ENCODE assay signal across 8 mouse cellular contexts in the genomic region with DNA sequence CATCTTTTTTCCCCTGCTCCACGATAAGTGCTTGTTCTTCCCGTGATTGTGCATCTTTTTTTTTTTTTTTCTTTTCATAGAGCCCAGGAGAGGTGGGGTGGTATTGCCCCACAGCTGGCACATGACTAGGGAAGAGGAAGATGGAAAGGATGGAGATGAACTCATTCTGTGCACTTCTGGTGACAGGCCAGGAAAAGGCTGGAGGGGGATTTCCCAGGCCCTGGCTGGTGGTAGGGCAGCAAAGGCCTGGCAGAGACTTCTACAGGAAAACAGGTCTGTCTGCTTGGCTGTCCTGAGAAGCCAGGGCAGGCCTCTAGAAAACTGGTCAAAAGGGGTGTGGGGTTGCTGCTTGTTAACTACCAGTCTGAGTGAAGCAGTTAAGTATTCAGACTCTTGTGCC. TPM values are rescaled to one million over a fixed set of nuclear protein-coding genes. Genes with fewer than 3 reads are reported as not detected.
DNase-seq lines count a peak whose midpoint lies in the region; ATAC-seq lines count a peak whose summit lies in the region.

No protein-coding gene starts in this region.

- peaks cover 24% of the 10 kb centered on the region for H3K27me3 ChIP-seq in megakaryocyte, embryonic 14.5 days (replicated peaks)
- no peaks in the 10 kb centered on the region for H3K27me3 ChIP-seq in heart, embryonic 14.5 days (ENCODE audit: control insufficient read depth, insufficient read depth, low read length)
- no peaks in the 10 kb centered on the region for H3K27me3 ChIP-seq in midbrain, embryonic 11.5 days (ENCODE audit: control insufficient read depth, insufficient read depth, low read length)

- peak overlapping the region; percentile 88 for H3K4me2 ChIP-seq in heart, embryonic 14.5 days (ENCODE audit: low read length)
- H3K4me2 ChIP-seq in midbrain, embryonic 11.5 days: peak overlapping the region; percentile 72

- no peak for ATAC-seq in megakaryocyte, adult 5-6 weeks (ENCODE audit: poor library complexity, severe bottlenecking)
- no peak for ATAC-seq in heart, embryonic 14.5 days (ENCODE audit: insufficient number of reproducible peaks, insufficient read depth, low FRiP score, low read depth)
- no peak for ATAC-seq in midbrain, embryonic 11.5 days (ENCODE audit: low FRiP score)
- ATAC-seq in erythroid progenitor cell, adult 5-6 weeks (replicated peaks; ENCODE audit: low FRiP score, poor library complexity, severe bottlenecking): no peak

- peak overlapping the region; percentile 82 for H3K9ac ChIP-seq in heart, embryonic 14.5 days (ENCODE audit: low read length)
- peak overlapping the region; percentile 96 for H3K9ac ChIP-seq in midbrain, embryonic 11.5 days (ENCODE audit: low read length)

- no peaks in the 10 kb centered on the region for H3K9me3 ChIP-seq in megakaryocyte, embryonic 14.5 days
- no peaks in the 10 kb centered on the region for H3K9me3 ChIP-seq in heart, embryonic 14.5 days (ENCODE audit: control insufficient read depth, low read length)
- no peaks in the 10 kb centered on the region for H3K9me3 ChIP-seq in midbrain, embryonic 11.5 days (ENCODE audit: control insufficient read depth, low read length)

- H3K4me1 ChIP-seq in megakaryocyte, embryonic 14.5 days: peaks cover 42% of the 10 kb centered on the region
- peaks cover 12 to 39% of the 10 kb centered on the region in 2 experiments for H3K4me1 ChIP-seq in heart, embryonic 14.5 days (ENCODE audit: control insufficient read depth in 2 of 2, insufficient read depth in 2 of 2, low read length in 2 of 2)
- peaks cover 33% of the 10 kb centered on the region for H3K4me1 ChIP-seq in midbrain, embryonic 11.5 days (ENCODE audit: control insufficient read depth, insufficient read depth, low read length)

- WGBS in heart, embryonic 14.5 days: 38% methylated on average over 2 of the region's 2 CpGs
- 14% methylated on average over 2 of the region's 2 CpGs for WGBS in midbrain, embryonic 11.5 days

- H3K27ac ChIP-seq in heart, embryonic 14.5 days (replicated peaks in 1 of 2; ENCODE audit: control insufficient read depth in 1 of 2, insufficient read depth in 1 of 2, low read depth in 2 of 2, low read length in 2 of 2): peak overlapping the region in 1 of 2 experiments; percentile 17; a peak in 2 of 4 replicates
- H3K27ac ChIP-seq in midbrain, embryonic 11.5 days (ENCODE audit: low read depth, low read length): no peak overlapping the region

- DNase-seq in cerebellum, adult 9-11 months: peak; percentile 61
- peak; percentile 39 to 66 for DNase-seq in kidney, postnatal 25 days
- DNase-seq in midbrain, embryonic 11.5 days (ENCODE audit: low spot score, missing footprints): peak; percentile 77
- no peak for DNase-seq in B cell, adult 2 months

- H3K4me3 ChIP-seq in megakaryocyte, embryonic 14.5 days (replicated peaks): peak overlapping the region; percentile 90
- peak overlapping the region; percentile 84 to 95 for H3K4me3 ChIP-seq in heart, embryonic 14.5 days (ENCODE audit: control insufficient read depth in 1 of 2, insufficient read depth in 1 of 2, low read depth in 1 of 2, low read length in 2 of 2)
- H3K4me3 ChIP-seq in midbrain, embryonic 11.5 days (ENCODE audit: low read depth, low read length): peak overlapping the region; percentile 96

- no peaks in the 10 kb centered on the region for H3K36me3 ChIP-seq in megakaryocyte, embryonic 14.5 days (replicated peaks; ENCODE audit: low read length)
- no peaks in the 10 kb centered on the region for H3K36me3 ChIP-seq in heart, embryonic 14.5 days (ENCODE audit: control insufficient read depth, insufficient read depth, low read length)
- no peaks in the 10 kb centered on the region for H3K36me3 ChIP-seq in midbrain, embryonic 11.5 days (ENCODE audit: control insufficient read depth, insufficient read depth, low read length)

RNA-seq across cellular contexts. Expression of gene Znrf1, which starts 2.3 kb away (rescaled TPM):
- polyA plus RNA-seq in megakaryocyte, embryonic 14.5 days (2012; ENCODE audit: insufficient read depth, low replicate concordance): 22.3 and 36.6 TPM in 2 replicates
- total RNA-seq in megakaryocyte, adult 5-6 weeks (2015): 67.1 and 73.4 TPM in 2 replicates
- total RNA-seq in megakaryocyte, adult 5-6 weeks (2017): 39.3 and 50.3 TPM in 2 replicates
- polyA plus RNA-seq in heart, embryonic 14.5 days (2014; fragmentation: Nextera tagmentation; extraction: Ambion mirVana): 29.7 and 33.8 TPM in 2 replicates
- 38.6 and 45.6 TPM in 2 replicates for polyA plus RNA-seq in midbrain, embryonic 11.5 days (2014; fragmentation: Nextera tagmentation; extraction: Ambion mirVana)
- 7.9 and 19.7 TPM in 2 replicates for total RNA-seq in erythroid progenitor cell, adult 5-6 weeks (2015; ENCODE audit: low replicate concordance)
- total RNA-seq in erythroid progenitor cell, adult 5-6 weeks (2017; ENCODE audit: low replicate concordance): 4.8 and 13.7 TPM in 2 replicates

RNA-seq across cellular contexts. Expression of gene Wdr59, which starts 16.3 kb away (rescaled TPM):
- 0.96 TPM in 1 of 2 replicates, not detected in the other for polyA plus RNA-seq in megakaryocyte, embryonic 14.5 days (2012; ENCODE audit: insufficient read depth, low replicate concordance)
- total RNA-seq in megakaryocyte, adult 5-6 weeks (2015): 3.1 and 3.3 TPM in 2 replicates
- 1.5 and 2.1 TPM in 2 replicates for total RNA-seq in megakaryocyte, adult 5-6 weeks (2017)
- 3.0 and 3.4 TPM in 2 replicates for polyA plus RNA-seq in heart, embryonic 14.5 days (2014; fragmentation: Nextera tagmentation; extraction: Ambion mirVana)
- 2.9 TPM in 2 replicates for polyA plus RNA-seq in midbrain, embryonic 11.5 days (2014; fragmentation: Nextera tagmentation; extraction: Ambion mirVana)
- total RNA-seq in erythroid progenitor cell, adult 5-6 weeks (2015; ENCODE audit: low replicate concordance): 1.4 and 2.5 TPM in 2 replicates
- 0.98 and 1.3 TPM in 2 replicates for total RNA-seq in erythroid progenitor cell, adult 5-6 weeks (2017; ENCODE audit: low replicate concordance)

Comparison
In these comparisons a context has a peak if more than half of its experiments do, and no peak if none do; other contexts are left out.
1. DNase-seq: peak in cerebellum, adult 9-11 months (single experiment), kidney, postnatal 25 days (2 of 2) and midbrain, embryonic 11.5 days (single experiment); none in B cell, adult 2 months (0 of 2).
2. Peak in every context shown above with its lines, with median percentiles within 50 percentile points of each other: H3K4me3 ChIP-seq.